Mouse (Mus musculus): ENCODE measurements around the gene Igbp1b. TPM values are rescaled to one million over a fixed set of nuclear protein-coding genes. Genes with fewer than 3 reads are reported as not detected.

Gene Igbp1b
- polyA plus RNA-seq, 1 experiment from 2014 or later = not detected

Other genes with a start within 250 kb of the Igbp1b start
- 1.6 and 1.8 TPM in 2 replicates for gene Lmo3, start 76.6 kb downstream of the Igbp1b start, polyA plus RNA-seq (2015; fragmentation: Nextera tagmentation; extraction: Ambion mirVana)

All from lung, embryonic 16.5 days (tissue).